Mouse (Mus musculus) A20 (cell line): ENCODE data around the gene Serpine1.

Source experiments
- DNase-seq: peaks from one replicate; pipeline ENCODE4 v3.0.0-alpha.2; 2011; ENCODE audit warnings: low read depth, low spot score

Gene Serpine1

DNA sequence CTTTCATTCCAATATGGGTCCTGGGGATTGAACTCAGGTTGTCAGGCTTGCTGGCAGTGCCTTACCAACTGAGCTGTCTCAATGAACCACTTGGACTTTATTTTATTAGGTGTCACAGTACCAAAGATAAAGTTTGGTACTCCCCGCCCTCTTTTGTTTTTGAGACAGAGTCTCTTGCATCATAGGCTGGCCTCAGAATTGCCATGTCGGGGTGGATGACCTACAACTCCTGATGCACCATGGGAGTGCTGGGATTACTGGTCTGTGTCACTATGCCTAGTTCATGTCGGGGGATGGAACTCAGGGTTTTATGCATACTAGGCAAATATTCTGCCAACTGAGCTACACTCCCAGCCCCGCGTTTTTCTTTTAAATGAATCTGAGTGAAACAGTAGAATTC lies 17.2 kb downstream of the Serpine1 start:
- DNase-seq, result no peak

DNA sequence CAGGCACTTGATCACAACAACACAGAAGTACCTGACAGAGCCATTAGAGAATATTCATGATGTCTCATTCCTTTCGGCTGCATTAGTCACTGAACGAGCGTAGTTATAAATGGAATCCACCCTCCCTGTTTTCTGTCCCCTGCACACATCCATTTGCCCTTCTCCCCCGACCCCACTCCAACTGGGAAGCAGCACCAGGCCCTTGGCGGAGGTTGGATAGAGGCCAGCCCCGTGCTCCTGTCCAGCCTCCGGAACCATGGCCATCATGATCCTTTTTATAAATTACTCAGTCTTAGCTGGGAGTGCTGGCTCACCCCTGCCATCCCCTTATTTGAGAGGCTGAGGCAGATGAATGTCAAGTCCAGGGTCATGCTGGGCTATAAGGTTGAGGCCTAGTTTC lies 17.8 kb downstream of the Serpine1 start:
- no peak for DNase-seq

DNA sequence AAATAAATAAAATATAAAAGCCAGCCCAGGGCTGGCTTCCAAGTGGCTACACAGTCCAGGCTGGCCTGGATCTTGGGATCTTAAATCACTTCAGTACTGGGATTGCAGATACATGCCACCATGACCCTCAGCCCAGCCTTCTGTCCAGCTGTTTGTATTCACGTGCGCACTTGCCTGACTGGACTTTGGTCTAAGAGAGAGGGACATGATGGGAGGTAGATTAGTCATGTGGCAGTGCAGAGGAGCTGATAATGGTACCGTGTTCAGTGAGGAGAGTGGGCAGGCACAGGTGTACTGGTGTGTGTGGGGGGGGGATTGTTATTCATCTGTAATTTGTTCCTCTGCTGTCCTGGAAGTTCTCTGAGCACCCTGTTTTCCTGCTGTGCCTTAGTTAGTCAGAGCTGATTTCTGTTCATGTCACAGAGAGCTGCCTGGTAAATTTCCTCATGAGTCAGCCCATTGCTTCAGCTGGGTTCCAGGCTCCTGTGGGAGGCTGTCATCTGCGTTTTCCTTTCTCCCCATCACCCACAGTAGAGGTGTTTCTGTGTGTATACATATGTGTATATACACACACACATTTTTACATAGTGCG lies 20.1 kb downstream of the Serpine1 start:
- DNase-seq, result no peak

GRCm38 (mm10) chr5:137051125-137051524 lies 20.9 kb downstream of the Serpine1 start:
- DNase-seq, result no peak

DNA sequence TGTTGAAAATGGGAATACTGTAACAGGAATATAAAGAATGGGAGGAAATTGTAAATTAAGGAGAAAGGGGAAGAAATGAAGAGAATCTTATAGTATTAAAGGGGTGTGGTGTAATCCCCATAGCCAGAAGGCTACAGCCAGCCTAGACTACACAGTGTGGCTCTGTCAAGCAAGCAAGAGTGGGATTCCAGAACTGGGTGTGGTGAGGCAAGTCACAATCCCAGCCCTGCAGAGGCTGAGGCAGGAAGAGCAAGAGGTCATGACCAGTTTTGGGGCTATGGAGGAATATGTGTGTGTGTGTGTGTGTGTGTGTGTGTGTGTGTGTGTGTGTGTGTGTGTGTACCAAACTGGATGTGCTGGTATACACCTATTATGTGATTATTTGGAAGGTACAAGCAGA lies 25.1 kb downstream of the Serpine1 start:
- DNase-seq, result no peak

DNA sequence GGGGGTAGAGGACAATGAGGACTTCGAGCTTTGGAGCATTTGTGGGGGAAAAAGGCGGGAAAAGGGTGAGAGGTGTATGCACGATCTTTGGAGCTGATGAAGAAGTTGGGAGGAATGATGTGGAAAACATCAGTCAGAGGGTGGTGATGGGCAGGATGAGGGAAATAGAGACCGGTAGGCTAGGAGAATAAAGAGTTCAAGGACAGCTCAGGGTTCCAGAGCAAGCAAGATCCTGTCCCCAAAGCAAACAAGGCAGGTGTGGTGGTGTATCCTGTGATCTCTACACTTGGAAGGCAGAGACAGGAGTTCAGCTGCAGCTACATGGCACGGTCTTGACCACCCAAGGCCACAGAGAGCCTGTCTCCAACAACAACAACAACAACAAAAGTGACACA lies 25.7 kb downstream of the Serpine1 start:
- DNase-seq, result no peak

DNA sequence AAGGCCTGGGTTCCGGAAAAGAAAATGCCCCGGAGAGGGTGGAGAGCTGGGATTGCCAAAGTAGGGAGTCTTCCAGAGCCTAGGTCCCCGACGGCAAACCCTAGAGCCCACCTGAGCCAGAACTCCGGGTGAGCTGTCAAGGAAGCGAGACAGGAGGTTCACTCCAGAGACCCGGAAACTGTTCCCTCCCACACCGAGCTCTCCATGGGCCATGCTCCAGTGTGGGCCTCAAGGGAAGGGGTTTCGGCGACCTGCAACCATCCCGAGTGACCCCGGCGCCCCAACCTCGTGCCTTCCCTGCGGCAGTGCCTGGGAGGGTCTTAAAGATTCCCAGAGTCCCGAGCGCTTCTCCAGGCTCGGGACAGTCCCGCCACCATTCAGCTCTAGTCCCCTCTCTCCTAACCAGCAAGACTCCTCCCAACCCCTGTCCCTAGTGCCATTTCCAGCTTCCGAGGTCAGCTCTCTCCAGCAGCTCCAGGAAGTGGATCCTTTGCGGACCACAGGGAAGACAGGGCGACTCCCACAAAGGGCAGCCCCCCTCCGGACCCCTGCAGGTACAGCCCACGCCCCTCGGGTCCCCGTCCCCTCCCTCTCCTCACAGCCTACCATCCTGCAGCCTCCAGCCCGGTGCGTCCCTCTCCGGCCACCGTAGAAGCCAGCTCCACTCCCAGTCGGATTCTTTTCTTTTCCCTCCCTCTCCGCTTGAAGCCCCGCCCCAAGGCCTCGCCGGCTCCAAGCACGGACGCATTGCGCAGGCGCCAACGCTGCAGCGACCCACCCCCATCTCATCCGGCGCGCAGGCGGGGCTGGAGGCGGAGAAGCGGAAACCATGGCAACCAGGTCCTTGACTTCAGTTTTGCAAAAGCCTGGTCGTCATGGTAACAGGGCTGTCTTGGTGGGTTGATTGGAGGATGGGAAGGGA lies 26.4 kb downstream of the Serpine1 start, which contains the start of gene Ap1s1:
Ap1s1 (minus strand) TSS at position 734 of the 922 bp plus-strand sequence.
- peak; percentile 96 for DNase-seq

DNA sequence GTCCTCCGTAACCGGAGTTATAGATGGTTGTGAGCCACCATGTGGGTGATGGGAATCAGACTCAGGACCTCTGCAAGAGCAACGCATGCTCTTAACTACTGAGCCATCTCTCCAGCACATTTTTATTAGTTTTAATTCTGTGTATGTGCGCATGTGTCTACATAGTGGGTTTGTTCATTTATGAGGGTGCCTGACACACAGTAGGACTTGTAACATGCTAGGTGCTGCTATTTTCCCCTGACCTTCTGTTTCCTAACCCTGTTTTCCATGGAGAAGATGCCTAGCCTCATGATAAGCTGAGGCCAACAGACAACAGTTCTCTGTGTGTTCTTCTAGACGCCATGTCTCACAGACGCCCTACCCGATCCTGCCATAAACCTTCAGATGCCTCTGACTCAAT lies 28.1 kb downstream of the Serpine1 start:
- DNase-seq, result no peak

GRCm38 (mm10) chr5:137041442-137041841 lies 30.6 kb downstream of the Serpine1 start:
- DNase-seq, result no peak

DNA sequence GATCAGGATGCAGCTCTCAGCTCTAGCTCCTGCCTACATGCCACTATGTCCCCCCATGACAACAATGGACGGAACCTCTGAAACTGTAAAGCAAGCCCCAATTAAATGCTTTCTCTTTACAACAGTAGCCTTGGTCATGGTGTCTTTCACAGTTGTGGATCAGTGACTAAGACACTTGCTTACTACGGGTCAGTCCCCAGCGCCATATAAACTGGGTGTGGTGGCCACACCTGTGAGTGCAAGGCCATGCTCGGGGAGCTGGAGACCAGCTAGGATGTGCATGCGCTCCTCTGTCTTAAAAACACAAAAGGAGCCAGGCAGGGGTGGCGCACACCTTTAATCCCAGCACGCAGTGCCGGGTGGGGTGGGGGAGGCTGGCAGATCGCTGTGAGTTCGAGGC lies 32.6 kb downstream of the Serpine1 start:
- no peak for DNase-seq

DNA sequence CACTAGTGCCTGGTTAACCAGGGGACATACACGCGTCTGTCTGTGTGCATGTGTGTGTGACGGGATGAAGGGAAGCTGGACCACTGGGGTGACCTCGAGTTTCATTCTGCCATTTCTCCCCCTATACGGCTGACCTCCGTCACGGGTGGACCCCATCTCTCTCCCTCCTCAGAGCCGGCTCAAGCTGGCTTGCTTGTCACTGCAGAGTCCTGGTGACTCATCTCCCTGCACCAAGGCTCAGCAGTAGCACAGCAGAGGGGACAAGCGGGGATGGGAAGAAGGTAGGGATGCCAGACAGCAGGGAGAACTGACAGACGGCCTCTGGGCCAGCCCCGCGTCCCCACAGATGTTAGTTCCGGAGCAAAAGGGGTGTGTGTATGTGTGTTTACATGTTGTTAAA lies 35.9 kb downstream of the Serpine1 start:
- DNase-seq, result no peak

DNA sequence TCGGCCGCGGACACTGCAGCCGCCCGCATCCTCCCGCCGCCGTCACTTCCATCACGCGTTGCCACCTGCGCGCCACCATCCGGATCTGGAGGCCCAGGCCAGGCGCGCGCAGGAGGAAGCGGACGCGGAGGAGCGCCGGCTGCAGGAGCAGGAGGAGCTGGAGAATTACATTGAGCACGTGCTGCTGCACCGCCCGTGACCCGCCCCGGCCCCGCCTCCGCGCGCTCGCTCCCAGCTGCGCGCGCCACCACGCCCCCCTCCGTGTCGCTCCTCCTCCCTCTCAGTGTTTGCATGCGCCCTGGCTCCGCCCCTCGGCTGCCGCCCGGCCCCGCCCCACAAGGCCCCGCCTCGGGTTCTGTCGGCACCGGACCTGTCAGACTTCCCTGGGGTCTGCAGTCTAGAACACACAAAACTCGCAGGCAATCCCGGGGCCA lies 39.4 kb downstream of the Serpine1 start:
- DNase-seq, result peak; percentile 93

DNA sequence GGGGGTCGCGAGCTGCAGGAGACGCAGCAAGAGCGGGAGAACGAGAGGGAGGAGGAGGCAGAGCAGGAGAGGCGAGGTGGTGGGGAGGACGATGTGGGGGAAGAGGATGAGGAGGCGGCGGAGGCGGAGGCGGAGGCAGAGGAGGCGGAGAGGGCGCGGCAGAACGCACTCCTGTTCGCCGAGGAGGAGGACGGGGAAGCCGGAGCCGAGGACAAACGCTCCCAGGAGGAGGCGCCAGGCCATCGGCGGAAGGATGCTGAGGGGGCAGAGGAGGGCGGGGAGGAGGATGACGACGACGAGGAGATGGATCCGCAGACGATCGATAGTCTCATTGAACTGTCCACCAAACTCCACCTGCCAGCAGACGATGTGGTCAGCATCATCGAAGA lies 40.0 kb downstream of the Serpine1 start:
- DNase-seq, result peak; percentile 58

GRCm38 (mm10) chr5:137031076-137032032 lies 40.7 kb downstream of the Serpine1 start:
- DNase-seq, result no peak

DNA sequence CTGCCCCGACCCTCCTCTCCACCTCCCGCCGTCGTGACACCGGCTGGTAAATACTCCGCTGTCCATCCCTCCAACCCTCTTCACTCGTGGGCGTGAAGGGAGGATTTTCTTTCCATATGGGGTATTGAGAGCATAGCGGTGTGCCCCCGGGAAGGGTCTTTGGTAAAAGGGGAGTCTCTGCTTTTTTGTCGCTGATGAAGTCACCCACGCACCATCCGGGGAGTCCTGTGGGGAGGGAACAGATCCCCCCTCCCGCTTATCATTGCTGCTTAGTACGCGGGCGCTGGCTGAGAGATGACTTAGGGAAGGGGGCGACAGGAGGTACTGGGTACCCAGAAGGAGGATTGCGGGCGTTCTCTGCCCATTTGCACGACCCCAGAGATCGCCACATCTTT lies 41.7 kb downstream of the Serpine1 start:
- no peak for DNase-seq

- DNase-seq, result peak; percentile 97
Observed at GRCm38 (mm10) chr5:137029643-137030415, 42.2 kb downstream of the Serpine1 start.

DNA sequence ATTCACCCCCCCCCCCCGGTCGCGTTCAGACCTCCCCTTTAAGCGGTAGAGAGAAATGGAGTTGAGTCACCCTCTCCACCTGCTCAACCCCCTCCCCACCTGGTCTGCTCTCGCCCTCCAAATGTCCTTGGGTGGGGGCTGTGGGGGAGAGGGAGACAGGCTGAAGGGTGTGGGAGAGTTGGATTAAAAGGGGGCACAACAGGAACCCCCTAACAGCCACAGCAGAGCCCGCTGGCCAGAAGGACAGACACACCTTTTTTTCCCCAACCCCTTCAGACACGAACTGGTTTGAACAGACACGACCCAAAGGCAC lies 42.8 kb downstream of the Serpine1 start:
- DNase-seq, result no peak

- no peak for DNase-seq
Observed at GRCm38 (mm10) chr5:137028561-137029272, 43.4 kb downstream of the Serpine1 start.

GRCm38 (mm10) chr5:137026092-137026491 lies 46.0 kb downstream of the Serpine1 start, which contains the start of gene Vgf:
Gene Vgf, plus strand, starts transcription at chr5:137026392.
- DNase-seq, result no peak

DNA sequence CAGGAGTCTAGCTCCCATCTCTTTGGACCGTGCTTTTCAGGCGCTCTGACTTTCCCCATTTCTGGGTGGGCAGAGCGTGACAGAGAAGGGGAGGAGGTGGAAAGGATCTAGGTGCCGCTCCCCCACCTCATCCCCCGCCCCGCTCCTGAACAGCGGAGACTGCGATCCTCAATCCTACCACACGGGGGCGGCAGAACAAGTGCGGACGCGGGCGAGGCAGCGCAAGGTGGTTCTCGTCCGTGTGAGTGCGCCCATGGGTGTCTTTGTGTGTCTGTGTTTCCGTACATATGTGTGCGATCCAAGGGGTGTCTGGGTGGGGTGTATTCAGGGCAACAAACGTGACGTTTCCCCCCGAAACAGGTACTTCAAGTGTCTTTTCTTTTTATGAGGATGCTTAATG lies 46.9 kb downstream of the Serpine1 start:
- DNase-seq, result peak; percentile 72

DNA sequence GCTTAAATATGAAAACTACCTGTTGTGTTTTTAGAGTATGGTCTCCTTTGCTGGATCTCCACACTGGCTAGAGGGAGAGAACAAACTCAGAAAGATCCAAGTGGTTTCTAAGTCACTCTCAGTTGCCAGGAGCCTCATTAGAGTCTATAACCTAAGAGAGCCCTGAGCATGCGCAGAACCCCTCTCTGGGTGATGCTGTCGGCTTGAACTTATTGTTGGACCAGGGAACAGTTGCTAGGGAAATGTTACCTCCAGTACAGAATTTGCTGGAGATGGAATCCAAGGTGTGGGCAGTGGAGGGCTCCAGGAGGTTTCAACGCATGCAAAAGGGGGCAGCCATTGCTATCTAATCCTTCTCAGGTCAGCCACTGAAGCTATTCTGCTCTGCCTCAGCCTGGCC lies 47.8 kb downstream of the Serpine1 start:
- no peak for DNase-seq
